Comparison of ENCODE assay signal across 10 mouse cellular contexts in genomic region chr7:44958208-44958607, GRCm38 (mm10). TPM values are rescaled to one million over a fixed set of nuclear protein-coding genes. Genes with fewer than 3 reads are reported as not detected.
DNase-seq lines count a peak whose midpoint lies in the region; ATAC-seq lines count a peak whose summit lies in the region.
"Had no signal": no experiment of that assay in that cellular context is flagged by ENCODE, and none has a peak within 500 bp of the region (broad histone marks: within the 10 kb centered on the region; RNA-seq: fewer than 3 reads in every experiment).

No protein-coding gene starts in this region.

- no peak overlapping the region for H3K9ac ChIP-seq in forebrain, embryonic 14.5 days (ENCODE audit: low read length)
- H3K9ac ChIP-seq in forebrain, embryonic 16.5 days (replicated peaks; ENCODE audit: low read depth, low read length), result no peak overlapping the region
- H3K9ac ChIP-seq in liver, embryonic 16.5 days (ENCODE audit: low read depth, low read length), result no peak overlapping the region
- H3K9ac ChIP-seq in liver, embryonic 11.5 days (ENCODE audit: low read depth, low read length), result no peak overlapping the region
- H3K9ac ChIP-seq: heart, embryonic 15.5 days had no signal

- peak; percentile 68 for DNase-seq in forebrain, embryonic 14.5 days (ENCODE audit: low spot score)
- DNase-seq in liver, embryonic 11.5 days (ENCODE audit: low spot score), result no peak
- peak; percentile 65 for DNase-seq in ZHBTc4 (ENCODE audit: low read depth, low spot score)
- DNase-seq in kidney, postnatal 25 days, result peak; percentile 64 to 71
- DNase-seq in thymus, postnatal 0 days (ENCODE audit: low spot score), result peak; percentile 45

- H3K36me3 ChIP-seq in forebrain, embryonic 14.5 days (ENCODE audit: control insufficient read depth, insufficient read depth, low read length), result peaks cover 47% of the 10 kb centered on the region
- peaks cover 8% of the 10 kb centered on the region for H3K36me3 ChIP-seq in forebrain, embryonic 16.5 days (ENCODE audit: control insufficient read depth, insufficient read depth)
- no peaks in the 10 kb centered on the region for H3K36me3 ChIP-seq in liver, embryonic 16.5 days (ENCODE audit: control insufficient read depth, insufficient read depth)
- H3K36me3 ChIP-seq in liver, embryonic 11.5 days (ENCODE audit: control insufficient read depth, insufficient read depth, low read length), result no peaks in the 10 kb centered on the region
- H3K36me3 ChIP-seq: heart, embryonic 15.5 days had no signal

- no peak overlapping the region for H3K27ac ChIP-seq in forebrain, embryonic 14.5 days (ENCODE audit: low read depth, low read length)
- H3K27ac ChIP-seq in forebrain, embryonic 16.5 days (ENCODE audit: low read length), result no peak overlapping the region
- H3K27ac ChIP-seq in liver, embryonic 16.5 days (ENCODE audit: low read length), result no peak overlapping the region
- H3K27ac ChIP-seq in liver, embryonic 11.5 days (ENCODE audit: low read depth, low read length), result no peak overlapping the region
- H3K27ac ChIP-seq: heart, embryonic 15.5 days had no signal

- no peaks in the 10 kb centered on the region for H3K9me3 ChIP-seq in forebrain, embryonic 14.5 days (replicated peaks; ENCODE audit: control insufficient read depth, low read length)
- no peaks in the 10 kb centered on the region for H3K9me3 ChIP-seq in forebrain, embryonic 16.5 days (ENCODE audit: control insufficient read depth, low read length)
- no peaks in the 10 kb centered on the region for H3K9me3 ChIP-seq in liver, embryonic 16.5 days (replicated peaks; ENCODE audit: control insufficient read depth, low read length)
- no peaks in the 10 kb centered on the region for H3K9me3 ChIP-seq in liver, embryonic 11.5 days (ENCODE audit: control insufficient read depth, low read length)
- H3K9me3 ChIP-seq: heart, embryonic 15.5 days; megakaryocyte, embryonic 14.5 days had no signal

- H3K4me2 ChIP-seq in forebrain, embryonic 14.5 days (ENCODE audit: low read length), result no peak overlapping the region
- no peak overlapping the region for H3K4me2 ChIP-seq in forebrain, embryonic 16.5 days (ENCODE audit: low read length)
- no peak overlapping the region for H3K4me2 ChIP-seq in liver, embryonic 16.5 days (ENCODE audit: low read depth, low read length)
- H3K4me2 ChIP-seq in liver, embryonic 11.5 days, result no peak overlapping the region
- H3K4me2 ChIP-seq: heart, embryonic 15.5 days had no signal

- H3K4me1 ChIP-seq in forebrain, embryonic 14.5 days (ENCODE audit: control insufficient read depth, insufficient read depth, low read length), result no peaks in the 10 kb centered on the region
- no peaks in the 10 kb centered on the region for H3K4me1 ChIP-seq in forebrain, embryonic 16.5 days (replicated peaks; ENCODE audit: control insufficient read depth, insufficient read depth, low read length)
- H3K4me1 ChIP-seq in liver, embryonic 16.5 days (ENCODE audit: control insufficient read depth, low read depth, low read length), result peaks cover under 1% of the 10 kb centered on the region
- H3K4me1 ChIP-seq in liver, embryonic 11.5 days (replicated peaks; ENCODE audit: control insufficient read depth, insufficient read depth, low read length), result peaks cover 6% of the 10 kb centered on the region; the same call in 1 of the 2 replicates

- H3K4me3 ChIP-seq in forebrain, embryonic 14.5 days (ENCODE audit: low read depth, low read length), result no peak overlapping the region
- no peak overlapping the region for H3K4me3 ChIP-seq in forebrain, embryonic 16.5 days (replicated peaks; ENCODE audit: low read length)
- no peak overlapping the region for H3K4me3 ChIP-seq in liver, embryonic 16.5 days (ENCODE audit: low read depth, low read length)
- no peak overlapping the region for H3K4me3 ChIP-seq in liver, embryonic 11.5 days (ENCODE audit: low read depth, low read length)
- H3K4me3 ChIP-seq: heart, embryonic 15.5 days; megakaryocyte, embryonic 14.5 days had no signal

- peak; percentile 47; the same call in 1 of the 2 replicates for ATAC-seq in forebrain, embryonic 14.5 days
- no peak for ATAC-seq in forebrain, embryonic 16.5 days
- ATAC-seq in liver, embryonic 16.5 days (ENCODE audit: low read depth), result peak; percentile 20; the same call in 1 of the 2 replicates
- no peak for ATAC-seq in liver, embryonic 11.5 days (replicated peaks; ENCODE audit: low FRiP score)
- no peak for ATAC-seq in activated CD4-positive, CD25-positive, alpha-beta regulatory T cell, adult 4 months

- no peaks in the 10 kb centered on the region for H3K27me3 ChIP-seq in forebrain, embryonic 14.5 days (replicated peaks; ENCODE audit: control insufficient read depth, insufficient read depth, low read length)
- H3K27me3 ChIP-seq in forebrain, embryonic 16.5 days (replicated peaks; ENCODE audit: control insufficient read depth, insufficient read depth, low read length), result no peaks in the 10 kb centered on the region; the same call in 1 of the 2 replicates
- peaks cover 2% of the 10 kb centered on the region; the same call in 1 of the 2 replicates for H3K27me3 ChIP-seq in liver, embryonic 16.5 days (ENCODE audit: control insufficient read depth, insufficient read depth, low read depth, low read length)
- no peaks in the 10 kb centered on the region for H3K27me3 ChIP-seq in liver, embryonic 11.5 days (replicated peaks; ENCODE audit: control insufficient read depth, insufficient read depth, low read length)
- H3K27me3 ChIP-seq: heart, embryonic 15.5 days had no signal

- WGBS in forebrain, embryonic 14.5 days, result 48% methylated on average over 7 of the region's 7 CpGs
- WGBS in forebrain, embryonic 16.5 days, result 52% methylated on average over 7 of the region's 7 CpGs
- WGBS in liver, embryonic 16.5 days (ENCODE audit: insufficient replicate concordance), result 27% methylated on average over 7 of the region's 7 CpGs
- 39% methylated on average over 7 of the region's 7 CpGs for WGBS in liver, embryonic 11.5 days

RNA-seq across cellular contexts. Expression of gene Tsks, which starts 15.2 kb away (rescaled TPM):
- polyA plus RNA-seq in forebrain, embryonic 14.5 days (2014; fragmentation: Nextera tagmentation; extraction: Ambion mirVana), result not detected in 2 replicates
- 0.15 TPM in 1 of 2 replicates, not detected in the other for polyA plus RNA-seq in forebrain, embryonic 16.5 days (2015; fragmentation: Nextera tagmentation; extraction: Ambion mirVana)
- polyA plus RNA-seq in liver, embryonic 16.5 days (2015; fragmentation: Nextera tagmentation; extraction: Ambion mirVana), result 0.12 TPM in 1 of 2 replicates, not detected in the other
- polyA plus RNA-seq in liver, embryonic 11.5 days (2014; fragmentation: Nextera tagmentation; extraction: Ambion mirVana), result 0.10 TPM in 1 of 2 replicates, not detected in the other
- polyA plus RNA-seq in thymus, postnatal 0 days (2015; fragmentation: Nextera tagmentation; extraction: Ambion mirVana), result 0.23 and 0.25 TPM in 2 replicates
- polyA plus RNA-seq in activated CD4-positive, CD25-positive, alpha-beta regulatory T cell, adult 4 months (2017; shearing (Covaris generic)), result not detected

RNA-seq across cellular contexts. Expression of gene Cpt1c, which starts 16.4 kb away (rescaled TPM):
- polyA plus RNA-seq in forebrain, embryonic 14.5 days (2014; fragmentation: Nextera tagmentation; extraction: Ambion mirVana), result 37.3 and 41.0 TPM in 2 replicates
- 49.1 and 63.9 TPM in 2 replicates for polyA plus RNA-seq in forebrain, embryonic 16.5 days (2015; fragmentation: Nextera tagmentation; extraction: Ambion mirVana)
- polyA plus RNA-seq in liver, embryonic 16.5 days (2015; fragmentation: Nextera tagmentation; extraction: Ambion mirVana), result 1.8 and 2.1 TPM in 2 replicates
- 8.2 and 8.5 TPM in 2 replicates for polyA plus RNA-seq in liver, embryonic 11.5 days (2014; fragmentation: Nextera tagmentation; extraction: Ambion mirVana)
- 1.2 and 2.0 TPM in 2 replicates for polyA plus RNA-seq in thymus, postnatal 0 days (2015; fragmentation: Nextera tagmentation; extraction: Ambion mirVana)
- polyA plus RNA-seq in activated CD4-positive, CD25-positive, alpha-beta regulatory T cell, adult 4 months (2017; shearing (Covaris generic)), result under 1 TPM; 0.80 to 0.98 TPM

RNA-seq across cellular contexts. Expression of gene Prmt1, which starts 28.2 kb away (rescaled TPM):
- polyA plus RNA-seq in forebrain, embryonic 14.5 days (2014; fragmentation: Nextera tagmentation; extraction: Ambion mirVana), result 241 and 274 TPM in 2 replicates
- polyA plus RNA-seq in forebrain, embryonic 16.5 days (2015; fragmentation: Nextera tagmentation; extraction: Ambion mirVana), result 646 and 707 TPM in 2 replicates
- polyA plus RNA-seq in liver, embryonic 16.5 days (2015; fragmentation: Nextera tagmentation; extraction: Ambion mirVana), result 95.6 and 98.6 TPM in 2 replicates
- 175 and 186 TPM in 2 replicates for polyA plus RNA-seq in liver, embryonic 11.5 days (2014; fragmentation: Nextera tagmentation; extraction: Ambion mirVana)
- 364 and 365 TPM in 2 replicates for polyA plus RNA-seq in thymus, postnatal 0 days (2015; fragmentation: Nextera tagmentation; extraction: Ambion mirVana)
- polyA plus RNA-seq in activated CD4-positive, CD25-positive, alpha-beta regulatory T cell, adult 4 months (2017; shearing (Covaris generic)), result 100 to 1,000 TPM in 1 of 2 experiments, 10 to 100 TPM in 1; 38.0 to 103 TPM

RNA-seq across cellular contexts. Expression of gene Ap2a1, which starts 28.9 kb away (rescaled TPM):
- polyA plus RNA-seq in forebrain, embryonic 14.5 days (2014; fragmentation: Nextera tagmentation; extraction: Ambion mirVana), result 85.6 and 99.3 TPM in 2 replicates
- 111 and 113 TPM in 2 replicates for polyA plus RNA-seq in forebrain, embryonic 16.5 days (2015; fragmentation: Nextera tagmentation; extraction: Ambion mirVana)
- 63.3 and 63.7 TPM in 2 replicates for polyA plus RNA-seq in liver, embryonic 16.5 days (2015; fragmentation: Nextera tagmentation; extraction: Ambion mirVana)
- polyA plus RNA-seq in liver, embryonic 11.5 days (2014; fragmentation: Nextera tagmentation; extraction: Ambion mirVana), result 100 and 111 TPM in 2 replicates
- 34.5 and 37.5 TPM in 2 replicates for polyA plus RNA-seq in thymus, postnatal 0 days (2015; fragmentation: Nextera tagmentation; extraction: Ambion mirVana)
- polyA plus RNA-seq in activated CD4-positive, CD25-positive, alpha-beta regulatory T cell, adult 4 months (2017; shearing (Covaris generic)), result 1 to 10 TPM; 6.8 to 8.0 TPM

RNA-seq across cellular contexts. Expression of gene Irf3, which starts 39.2 kb away (rescaled TPM):
- polyA plus RNA-seq in forebrain, embryonic 14.5 days (2014; fragmentation: Nextera tagmentation; extraction: Ambion mirVana), result 52.7 and 60.6 TPM in 2 replicates
- polyA plus RNA-seq in forebrain, embryonic 16.5 days (2015; fragmentation: Nextera tagmentation; extraction: Ambion mirVana), result 56.2 and 60.6 TPM in 2 replicates
- polyA plus RNA-seq in liver, embryonic 16.5 days (2015; fragmentation: Nextera tagmentation; extraction: Ambion mirVana), result 39.8 and 43.2 TPM in 2 replicates
- polyA plus RNA-seq in liver, embryonic 11.5 days (2014; fragmentation: Nextera tagmentation; extraction: Ambion mirVana), result 76.2 and 88.4 TPM in 2 replicates
- polyA plus RNA-seq in thymus, postnatal 0 days (2015; fragmentation: Nextera tagmentation; extraction: Ambion mirVana), result 138 and 145 TPM in 2 replicates
- polyA plus RNA-seq in activated CD4-positive, CD25-positive, alpha-beta regulatory T cell, adult 4 months (2017; shearing (Covaris generic)), result 100 to 1,000 TPM in 1 of 2 experiments, 10 to 100 TPM in 1; 88.9 to 129 TPM

Comparison
In these comparisons a context has a peak if more than half of its experiments do, and no peak if none do; other contexts are left out.
1. ATAC-seq: peak in forebrain, embryonic 14.5 days (single experiment) and liver, embryonic 16.5 days (single experiment); none in forebrain, embryonic 16.5 days (single experiment), liver, embryonic 11.5 days (single experiment) and activated CD4-positive, CD25-positive, alpha-beta regulatory T cell, adult 4 months (single experiment).